Mouse (Mus musculus) kidney, postnatal 4 days (tissue): ENCODE measurements at regions not wholly inside any gene's neighbourhood (a gene's known extent, or its start where the extent isn't known, plus 50 kb on each side); places are given as distances from the start of the nearest gene placed in this dataset.

Experiments used
- DNase-seq, 2 experiments: peaks; one replicate each; pipeline ENCODE4 v3.0.0; 2021; ENCODE audit warnings: mixed read lengths in 2 of 2

DNA sequence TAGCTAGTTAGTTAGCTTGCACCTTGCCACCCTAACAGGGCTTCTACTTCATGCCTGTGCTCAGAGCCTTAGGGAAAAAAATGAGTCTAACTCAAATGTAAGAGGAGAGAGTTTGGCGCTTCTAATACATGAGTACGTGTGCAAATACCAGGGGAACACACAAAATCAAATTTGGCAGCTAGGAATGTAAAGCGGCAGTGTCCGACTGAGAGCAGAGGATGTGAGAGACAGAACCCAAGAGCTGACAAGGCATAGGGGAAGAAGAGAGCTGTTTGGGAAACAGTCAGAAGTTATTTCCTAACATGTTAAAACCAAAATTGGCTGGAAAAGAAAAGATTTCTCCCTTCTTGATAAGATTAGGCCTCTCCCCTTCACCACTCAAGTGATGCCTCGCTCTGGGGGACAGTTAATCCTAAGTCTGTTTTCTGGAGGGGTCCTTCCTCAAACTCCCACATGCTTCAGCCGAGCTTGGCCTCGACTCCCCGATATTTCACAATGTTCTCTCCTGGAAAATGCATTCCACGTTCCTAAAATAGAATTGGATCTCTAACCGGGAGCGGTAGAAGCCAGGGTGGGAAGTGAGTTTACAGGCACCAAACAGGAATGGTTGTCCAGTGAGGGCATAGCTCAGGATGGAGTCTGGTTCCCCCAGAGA lies 229.1 kb downstream of the Maf start:
- no peak for DNase-seq

DNA sequence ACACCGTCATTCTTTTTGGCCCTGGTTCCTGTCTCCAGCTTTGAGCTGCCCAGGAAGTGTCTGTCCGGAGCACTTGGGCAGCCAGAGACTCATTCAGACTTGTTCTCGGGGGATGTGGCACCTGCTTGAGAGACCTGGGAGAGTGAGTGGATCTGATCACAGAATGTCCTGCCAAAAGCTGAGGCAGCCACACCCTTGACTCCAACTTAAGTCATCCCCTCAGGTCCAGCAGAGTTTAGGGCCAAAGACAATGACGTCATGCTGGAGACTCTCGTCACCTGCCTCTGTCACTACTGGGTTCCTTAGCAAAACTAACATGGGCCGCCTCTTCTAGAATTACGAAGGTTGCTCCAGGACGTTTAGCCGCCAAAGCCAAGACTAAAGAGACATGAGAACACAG lies 231.5 kb downstream of the Maf start:
- no peak for DNase-seq

DNA sequence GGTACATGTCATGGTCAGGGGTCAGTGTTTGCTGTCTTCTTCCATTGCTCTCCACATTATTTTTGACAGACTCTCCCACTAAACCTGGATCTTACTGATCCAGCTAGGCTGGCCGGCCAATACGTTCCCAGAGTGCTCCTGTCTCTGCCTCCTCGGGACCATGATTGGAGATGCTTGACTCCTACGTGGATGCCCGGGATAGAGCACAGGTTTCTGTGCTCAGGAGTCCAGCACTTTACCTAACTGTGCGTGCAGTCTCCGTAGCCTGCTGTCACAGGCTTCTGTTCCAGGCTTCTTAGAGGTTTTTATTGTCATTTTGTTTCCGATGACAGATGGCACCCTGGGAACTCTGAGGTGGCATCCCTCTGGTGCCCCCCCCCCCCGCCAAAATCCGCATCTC lies 232.4 kb downstream of the Maf start:
- DNase-seq: no peak

DNA sequence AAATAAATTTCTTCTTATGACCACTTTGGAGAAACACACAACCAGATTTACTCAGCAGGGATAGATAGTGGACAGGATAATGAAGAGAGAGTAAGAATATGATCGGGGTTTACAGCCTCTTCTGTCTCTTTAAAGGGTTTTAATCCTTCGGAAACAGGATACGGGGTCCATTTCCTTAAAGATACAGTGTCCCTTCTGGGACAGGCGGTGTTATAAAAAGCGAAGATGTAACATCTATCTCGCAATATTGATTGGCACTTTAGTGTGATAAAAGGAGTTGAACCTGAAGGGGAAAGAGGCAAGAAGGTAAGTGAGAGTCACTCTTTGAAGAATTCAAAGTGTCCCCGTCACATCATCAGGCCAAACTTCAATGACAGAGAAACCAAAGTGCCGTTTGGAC lies 233.6 kb downstream of the Maf start:
- DNase-seq: no peak

DNA sequence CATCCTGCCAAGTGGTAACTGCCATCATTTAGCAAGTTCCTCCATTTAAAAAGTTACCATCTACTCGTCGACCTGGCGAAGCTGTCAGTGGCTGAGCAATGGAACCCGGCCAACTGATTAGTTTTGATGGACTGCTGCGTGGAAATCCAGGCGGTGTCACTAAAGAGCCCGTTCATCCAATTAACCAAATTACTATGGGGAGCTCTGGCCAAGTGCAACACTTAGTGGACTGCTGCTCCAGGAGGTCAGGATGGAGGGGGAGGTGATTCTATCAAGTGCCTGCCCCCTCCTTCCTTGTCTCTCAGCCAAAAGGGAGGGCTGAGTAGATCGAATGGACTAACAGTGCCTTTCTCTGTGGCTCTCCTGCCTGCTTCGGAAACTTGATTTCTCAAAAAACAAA lies 241.0 kb downstream of the Maf start:
- peak; percentile 37 to 53 for DNase-seq

DNA sequence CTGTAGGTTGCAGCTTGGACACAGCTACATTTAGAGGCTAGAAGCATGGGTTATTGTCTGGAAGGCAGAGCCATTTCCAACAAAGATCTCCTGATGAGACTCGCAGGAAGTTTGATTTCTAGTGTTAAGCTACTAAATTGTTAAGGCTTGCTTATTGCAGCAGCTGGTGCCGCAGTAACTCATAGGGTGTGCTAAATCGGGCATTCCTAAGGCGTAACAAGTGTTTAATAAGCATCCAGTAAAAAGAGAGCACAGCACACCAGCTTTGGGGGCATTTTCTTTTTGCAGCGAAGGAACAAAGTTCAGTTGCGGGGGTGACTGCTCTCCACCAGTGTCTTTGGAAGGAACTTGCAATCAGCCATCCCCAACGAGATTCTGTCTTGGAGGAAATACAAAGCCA lies 241.5 kb downstream of the Maf start:
- DNase-seq: no peak

DNA sequence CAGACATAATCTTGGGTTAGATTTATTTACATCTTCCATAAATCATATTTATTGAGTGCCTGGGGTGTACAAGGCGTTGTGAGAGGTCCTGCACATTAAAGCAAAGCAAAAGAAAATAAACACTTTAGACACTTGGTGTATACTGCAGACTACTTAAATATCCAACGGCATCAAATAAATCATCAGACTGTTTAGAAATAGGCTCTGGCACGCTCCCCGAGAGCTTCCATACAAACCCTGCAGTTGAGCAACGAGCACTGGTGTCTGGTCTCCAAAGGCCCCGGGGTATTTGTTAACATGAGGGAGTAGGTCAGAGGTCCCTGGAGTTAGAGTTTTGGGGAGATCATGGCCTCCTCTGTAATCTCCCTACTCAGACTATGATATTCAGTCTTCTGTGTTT lies 244.9 kb downstream of the Maf start:
- peak; percentile 54 to 65 for DNase-seq

DNA sequence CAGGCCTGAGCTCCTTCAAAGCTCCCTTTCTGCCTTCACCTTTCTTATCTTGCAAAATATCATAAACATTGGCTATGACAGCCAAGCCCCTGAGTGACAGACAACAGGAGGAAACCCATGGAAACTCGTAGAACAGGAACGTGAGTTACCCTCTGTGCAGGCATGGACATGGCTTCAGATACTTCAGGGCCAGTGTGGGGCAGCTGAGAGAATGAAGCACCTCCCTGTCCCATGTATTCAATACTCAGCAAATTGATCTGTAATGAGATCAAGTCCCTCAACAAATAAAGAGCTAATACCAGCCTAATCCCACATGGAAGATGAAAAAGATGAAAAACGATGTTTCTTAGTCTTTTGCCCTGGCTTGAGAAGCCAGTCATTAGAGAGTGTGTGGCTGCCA lies 249.5 kb downstream of the Maf start:
- DNase-seq: no peak

DNA sequence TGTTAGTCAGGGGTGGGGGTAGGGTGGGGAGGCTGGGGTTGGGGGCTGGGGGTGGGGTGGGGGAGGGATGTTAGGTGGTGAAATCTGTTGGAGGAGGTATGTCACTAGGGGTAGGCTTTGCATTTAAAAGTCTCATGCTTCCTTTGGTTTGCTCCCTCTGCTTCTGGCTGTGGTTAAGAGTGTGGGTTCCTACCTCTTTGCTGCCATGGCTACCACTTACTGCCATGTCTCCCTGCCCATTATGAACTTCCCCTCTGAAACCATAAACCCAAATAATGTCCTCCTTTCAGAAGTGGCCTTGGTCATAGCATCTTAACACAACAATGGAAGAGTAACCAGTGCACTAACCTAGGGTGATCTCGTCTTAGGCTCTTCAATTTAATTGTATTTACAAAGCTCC lies 256.8 kb downstream of the Maf start:
- DNase-seq: no peak

DNA sequence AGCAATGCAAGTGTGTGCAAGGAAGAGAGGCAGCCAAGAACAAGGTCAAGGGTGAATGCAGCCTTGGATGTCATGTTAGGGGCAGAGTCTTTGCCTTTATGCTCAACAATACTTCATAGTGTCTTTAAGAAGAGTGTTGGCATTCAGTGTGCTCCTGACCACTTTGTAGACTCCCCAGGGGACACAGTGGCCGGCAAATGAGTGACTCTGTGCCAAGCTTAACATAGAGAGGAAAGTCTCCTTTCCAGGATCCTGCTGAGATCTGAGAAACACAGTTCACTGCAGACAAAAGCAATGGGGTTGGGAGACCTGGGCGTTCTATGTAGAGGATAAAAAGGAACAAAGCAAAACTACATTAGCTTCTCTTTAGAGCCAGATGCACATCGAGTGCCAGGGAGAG lies 259.2 kb downstream of the Maf start:
- no peak for DNase-seq

DNA sequence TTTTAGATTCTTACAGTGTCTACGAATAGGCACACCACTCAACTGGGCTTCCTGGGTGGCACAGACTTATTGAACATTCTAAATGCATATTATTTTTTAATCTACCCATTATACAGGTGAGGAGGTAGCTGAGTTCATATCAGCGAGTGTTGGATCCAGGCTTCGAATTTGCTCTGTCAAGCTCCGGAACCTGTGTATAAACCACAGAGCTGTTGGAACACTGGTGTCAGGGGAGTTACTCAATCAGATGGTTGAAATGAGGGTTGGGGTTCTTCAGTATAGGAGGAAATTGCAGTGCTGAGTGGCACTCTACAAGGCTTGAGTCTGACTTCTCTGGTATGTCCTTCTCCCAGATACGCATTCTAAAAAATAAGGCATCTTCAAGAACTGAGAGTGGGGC lies 263.1 kb downstream of the Maf start:
- no peak for DNase-seq

DNA sequence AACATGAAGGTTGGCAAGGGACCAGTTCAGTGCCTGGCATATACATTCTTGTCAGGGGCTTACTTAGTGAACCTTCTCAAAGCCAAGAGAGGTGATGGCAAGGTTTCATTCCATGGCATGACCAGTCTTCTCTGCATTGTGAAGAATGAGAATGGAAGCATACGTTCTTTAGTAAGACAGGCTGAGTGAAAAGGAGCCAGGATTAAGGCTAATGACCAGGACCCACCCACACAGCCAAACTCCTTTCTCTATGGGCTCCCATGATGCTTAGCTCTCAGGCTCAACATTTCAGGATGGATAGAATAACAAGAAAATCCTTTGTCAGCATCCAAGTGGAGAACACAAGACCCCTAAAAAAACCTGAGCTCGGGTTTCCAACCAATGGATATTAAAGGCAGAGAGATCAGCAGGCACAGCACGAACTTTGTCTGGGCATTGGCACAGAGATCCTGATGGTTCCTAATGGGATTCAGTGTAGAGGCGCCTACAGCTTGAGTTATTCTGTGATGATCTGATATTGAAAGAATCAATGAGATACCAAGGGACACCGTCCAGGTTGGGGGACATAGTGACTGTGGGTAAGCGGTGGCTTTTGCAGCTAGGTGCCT lies 265.5 kb downstream of the Maf start:
- DNase-seq: no peak

DNA sequence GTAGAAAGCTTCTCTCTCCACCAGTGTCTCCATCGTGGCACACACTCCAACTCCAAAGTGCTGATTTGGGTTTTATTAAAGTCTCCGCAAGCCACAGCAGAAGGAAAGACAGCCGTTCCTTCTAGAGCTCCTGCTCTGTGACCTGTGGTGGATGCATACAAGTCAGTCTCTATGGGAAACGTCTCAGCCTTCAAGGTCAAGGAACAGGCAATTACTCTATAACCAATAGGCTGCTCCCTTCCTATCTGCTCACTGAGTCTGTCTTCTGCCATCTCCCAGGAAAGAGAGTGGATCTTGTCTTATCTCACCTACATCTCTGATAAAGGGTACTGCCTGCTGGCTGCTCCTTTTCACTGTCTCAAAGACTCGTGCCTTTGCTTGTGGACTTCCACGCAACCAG lies 266.3 kb downstream of the Maf start:
- no peak for DNase-seq

DNA sequence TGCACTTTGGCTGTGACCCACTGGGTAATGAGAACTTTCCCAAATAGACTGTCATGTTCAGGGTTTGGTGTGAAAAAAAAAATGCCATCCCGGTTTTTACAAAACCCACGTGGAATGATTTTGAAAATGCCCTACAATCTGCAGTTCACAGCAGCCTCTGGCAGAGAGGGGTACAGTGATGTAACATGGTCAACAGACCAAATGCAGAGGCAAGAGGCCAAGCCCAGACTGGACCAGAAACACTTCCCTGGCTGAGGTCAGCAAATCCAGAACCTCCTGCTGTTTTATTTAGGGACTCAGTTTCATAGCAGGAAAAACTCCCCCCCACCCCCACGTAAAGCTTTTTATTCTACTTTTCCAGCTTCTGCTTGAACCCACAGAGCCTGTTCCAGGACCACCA lies 267.4 kb downstream of the Maf start:
- no peak for DNase-seq

DNA sequence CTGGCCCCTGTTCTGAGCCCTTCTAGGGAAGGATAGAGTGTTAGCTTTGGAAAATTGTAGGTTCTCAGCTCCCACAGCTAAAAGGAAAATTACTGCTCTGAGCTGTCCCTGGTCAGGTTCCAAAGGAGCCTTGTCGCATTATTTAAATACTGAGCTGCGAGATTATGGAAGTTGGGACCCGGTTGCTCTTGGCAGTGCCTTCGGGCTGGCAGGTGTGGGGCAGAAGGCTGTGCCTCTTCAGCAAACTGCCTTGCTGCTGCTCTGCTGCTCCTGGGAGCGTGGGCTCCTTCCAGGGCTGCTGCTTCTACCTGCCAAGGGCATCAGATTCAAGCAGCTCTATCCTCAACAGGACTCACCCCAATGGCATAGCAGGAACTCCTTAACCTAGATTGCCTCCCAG lies 268.1 kb downstream of the Maf start:
- no peak for DNase-seq

DNA sequence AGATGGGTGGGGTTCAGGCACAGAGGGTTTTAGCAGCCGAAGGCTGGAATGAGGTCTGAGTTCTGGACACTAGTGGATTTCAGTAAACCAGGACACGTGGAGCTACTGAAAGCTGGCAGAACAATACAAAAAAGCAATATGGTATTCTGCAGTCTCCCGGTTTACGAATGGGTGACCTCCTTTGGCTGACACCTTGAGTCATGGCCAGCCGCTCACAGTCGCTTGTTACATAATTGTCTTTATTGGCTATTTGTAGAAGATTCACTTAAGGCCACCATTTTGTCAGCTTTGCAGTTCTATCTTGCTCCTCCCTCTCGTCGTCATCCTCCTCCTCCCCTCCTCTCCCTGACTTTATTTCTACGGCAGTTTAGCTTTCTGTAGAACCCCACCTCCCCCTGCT lies 269.6 kb downstream of the Maf start:
- no peak for DNase-seq

DNA sequence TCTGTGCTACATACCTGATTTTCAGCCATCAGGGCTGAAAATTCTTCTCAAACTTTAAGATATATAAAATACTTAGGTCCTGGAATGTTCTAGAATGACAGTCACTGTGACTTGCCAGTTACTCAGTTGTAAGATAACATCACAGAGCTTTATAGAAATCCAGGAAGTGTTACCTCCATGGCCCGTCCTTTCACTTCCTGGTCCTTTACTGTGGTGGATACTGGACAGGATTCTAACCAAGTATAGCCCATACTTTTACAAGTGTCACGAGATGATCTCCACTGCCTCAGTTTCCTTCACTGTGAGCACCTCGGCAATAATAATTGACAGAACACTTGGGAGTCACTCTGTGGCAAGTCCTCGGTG lies 271.3 kb downstream of the Maf start:
- DNase-seq: no peak

DNA sequence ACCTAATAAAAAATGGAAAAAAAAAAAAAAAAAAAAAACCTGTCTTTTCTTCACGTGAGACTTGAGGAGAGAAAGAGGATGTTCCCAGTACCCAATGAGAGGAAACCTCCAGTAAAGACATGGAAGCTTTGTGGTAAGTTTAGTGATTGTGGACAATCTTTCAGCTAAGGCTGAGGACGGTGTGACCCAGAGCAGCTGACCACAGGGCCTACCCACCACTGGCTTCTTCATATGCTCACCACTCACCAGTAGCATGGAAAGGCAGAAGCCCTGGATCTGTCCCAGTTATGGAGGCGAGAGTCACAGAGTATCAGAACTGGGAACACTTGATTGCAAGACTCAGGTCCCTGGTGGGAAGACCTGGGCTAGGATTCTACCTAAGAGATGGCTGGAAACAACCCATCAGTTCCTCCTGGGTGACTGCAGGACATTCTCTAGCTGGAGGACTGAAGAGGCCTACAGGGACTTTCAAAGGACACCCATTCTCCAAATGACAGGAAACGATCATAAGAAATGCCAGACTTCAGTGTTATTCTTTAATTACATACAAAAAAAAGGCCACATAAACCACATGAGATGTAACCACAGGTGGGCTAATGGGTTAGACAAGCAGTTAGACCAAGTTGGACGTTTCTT lies 271.8 kb downstream of the Maf start:
- no peak for DNase-seq

DNA sequence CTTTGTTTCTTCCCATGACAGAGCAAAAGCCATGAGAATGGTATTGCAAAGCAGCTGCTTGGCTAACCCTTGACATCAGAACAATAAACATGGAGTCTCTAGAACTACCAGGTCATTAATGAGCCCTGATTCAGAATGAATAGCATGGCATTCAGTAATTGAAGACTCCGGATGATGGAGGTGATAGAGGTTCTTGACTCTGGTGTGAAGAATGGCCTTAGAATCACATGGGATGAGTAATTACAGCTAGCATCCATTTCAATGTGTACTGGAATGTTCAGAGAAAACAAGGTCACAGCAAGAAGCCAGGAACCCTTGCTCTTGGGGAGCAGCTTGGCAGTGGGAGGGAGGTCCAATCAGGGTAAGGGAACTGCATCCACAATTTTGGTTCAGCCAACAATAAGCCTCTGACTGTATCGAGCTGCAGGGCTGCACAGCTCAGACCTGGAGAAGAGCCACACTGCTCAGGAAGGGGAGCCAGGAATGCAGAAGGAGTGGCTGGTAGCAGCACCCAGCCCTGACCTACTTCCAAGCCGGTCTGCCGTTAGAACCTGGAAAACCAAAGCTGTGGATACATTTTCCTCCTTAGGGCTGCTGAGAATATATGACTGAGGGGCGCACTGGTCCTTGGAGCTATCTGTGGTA lies 275.1 kb downstream of the Maf start:
- peak; percentile 5 to 14 for DNase-seq

DNA sequence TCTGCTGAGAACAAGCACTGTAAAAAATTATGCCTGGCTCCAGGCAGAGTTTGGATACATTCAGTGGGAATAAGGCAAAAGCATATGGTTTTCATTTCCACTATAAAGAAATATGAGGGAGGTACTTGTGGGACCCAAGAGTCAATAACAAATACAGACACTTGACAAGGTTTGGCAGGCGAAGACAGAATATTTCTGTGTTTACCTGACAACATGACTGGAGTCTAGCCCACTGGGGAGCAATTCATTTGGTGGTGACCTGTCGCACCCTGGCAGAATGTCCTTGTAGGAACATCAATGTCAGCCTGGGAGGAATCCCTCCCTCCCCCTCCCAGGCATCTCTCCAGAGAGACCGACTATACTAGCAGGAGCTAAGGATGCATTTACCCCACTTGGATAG lies 276.8 kb downstream of the Maf start:
- peak; percentile 32 to 36 for DNase-seq

DNA sequence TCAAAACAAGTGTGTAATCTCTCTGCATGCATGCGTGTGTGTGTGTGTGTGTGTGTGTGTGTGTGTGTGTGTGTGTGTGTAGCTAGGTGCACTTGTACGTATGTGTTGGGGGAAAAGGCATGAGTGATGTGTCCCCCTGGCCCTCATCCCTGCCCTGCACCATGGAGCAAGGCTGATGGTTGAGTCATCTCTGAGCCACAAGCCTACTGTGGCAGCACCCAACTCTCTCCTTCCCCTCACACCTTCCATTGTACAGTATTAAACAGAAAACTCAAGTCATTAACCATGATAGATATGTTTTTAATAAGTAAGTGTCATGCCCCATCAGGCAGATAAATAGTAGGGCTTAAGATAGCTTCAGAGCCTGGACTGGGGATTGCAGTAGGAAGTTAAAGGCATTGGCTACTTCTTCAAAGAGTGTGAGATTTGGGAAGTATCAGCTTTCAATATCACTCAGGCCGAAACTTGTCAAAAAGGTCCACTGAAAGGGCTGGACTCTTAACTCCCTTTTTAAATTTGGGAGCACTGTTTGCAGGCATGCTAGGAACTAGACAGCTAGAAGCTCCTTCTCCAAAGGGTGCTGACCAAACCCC lies 278.2 kb downstream of the Maf start:
- DNase-seq: no peak

DNA sequence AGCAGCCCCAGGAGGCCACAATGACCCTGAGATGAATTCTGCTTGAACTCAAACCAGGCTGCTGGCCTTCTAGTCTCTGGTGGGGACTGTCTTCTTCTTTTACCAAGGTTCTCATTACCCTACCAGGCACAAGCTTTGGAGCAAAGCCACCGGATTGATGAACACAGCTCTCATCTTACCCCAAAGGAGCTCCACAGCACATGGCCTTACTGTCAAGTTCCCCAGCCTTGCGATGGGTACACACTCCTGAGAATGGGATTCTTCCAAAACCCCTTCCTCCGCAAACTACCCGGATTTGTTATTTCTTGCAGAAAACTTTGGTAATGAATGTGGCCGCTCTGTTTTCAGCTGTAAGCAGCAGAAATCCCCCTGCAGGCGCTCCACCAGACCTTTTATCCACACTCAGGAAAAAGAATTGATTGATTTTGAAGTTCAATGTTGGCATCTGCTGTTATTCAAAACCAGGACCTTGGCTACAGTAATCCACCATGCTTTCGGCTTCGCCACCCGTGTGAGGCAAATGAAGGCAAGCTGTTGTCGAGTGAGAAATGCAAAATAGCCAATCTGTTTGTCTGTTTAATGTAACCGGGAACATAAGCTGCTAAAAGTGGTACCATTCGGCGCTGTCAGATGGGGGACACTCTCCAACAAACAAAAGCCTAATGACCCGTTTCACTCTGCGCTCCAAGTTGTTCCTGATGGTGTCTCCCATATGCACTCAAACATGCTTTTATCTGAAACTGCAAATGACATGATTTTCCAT lies 278.9 kb downstream of the Maf start:
- DNase-seq: no peak

DNA sequence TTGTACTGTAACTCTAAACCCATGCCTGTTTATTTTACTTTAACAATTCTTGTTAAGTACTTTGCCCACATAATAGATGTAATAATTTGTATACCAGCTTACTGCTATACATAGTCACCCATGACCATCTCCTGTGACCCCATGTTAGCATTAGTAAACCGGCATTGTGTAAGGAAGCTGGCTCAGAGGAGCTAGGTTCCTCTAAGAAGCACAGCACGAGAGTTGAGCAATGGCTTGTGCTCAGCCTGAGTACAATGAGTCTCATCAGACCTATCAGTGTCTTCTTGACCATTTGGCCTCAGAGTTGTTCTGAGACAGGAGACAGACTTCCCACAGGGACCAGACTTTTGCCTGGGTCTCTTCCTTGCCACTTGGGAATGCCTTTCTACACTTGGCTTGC lies 279.6 kb downstream of the Maf start:
- no peak for DNase-seq
